Mouse (Mus musculus) kidney, embryonic 15.5 days (tissue): ENCODE measurements at regions not wholly inside any gene's neighbourhood (a gene's known extent, or its start where the extent isn't known, plus 50 kb on each side); places are given as distances from the start of the nearest gene placed in this dataset.

Experiments used
- ATAC-seq: fragments of 200-750 bp; cut with Nextera tagmentation; replicated peaks from 2 replicates; pipeline ENCODE4 v1.8.0; 2017; ENCODE audit warnings: moderate TSS enrichment; ENCODE audit not compliant: low FRiP score
- H3K27ac ChIP-seq: fragments of 300-500 bp; sonication (generic); 2 replicates; pipeline ENCODE4 v1.5.1; 2015; ENCODE audit warnings: mild to moderate bottlenecking, inconsistent platforms
- H3K27me3 ChIP-seq: fragments of 300-500 bp; sonication (generic); 2 replicates; pipeline ENCODE4 v1.6.1; 2015; ENCODE audit warnings: inconsistent platforms
- H3K36me3 ChIP-seq: fragments of 300-500 bp; sonication (generic); 2 replicates; pipeline ENCODE4 v1.6.1; 2015; ENCODE audit warnings: inconsistent platforms
- H3K4me1 ChIP-seq: fragments of 300-500 bp; sonication (generic); 2 replicates; pipeline ENCODE4 v1.6.1; 2015; ENCODE audit warnings: inconsistent platforms
- H3K4me2 ChIP-seq: fragments of 300-500 bp; sonication (generic); 2 replicates; pipeline ENCODE4 v1.6.1; 2015; ENCODE audit warnings: moderate library complexity, mild to moderate bottlenecking, inconsistent platforms
- H3K4me3 ChIP-seq: fragments of 300-500 bp; sonication (generic); replicated peaks from 2 replicates; pipeline ENCODE4 v1.5.1; 2015; ENCODE audit warnings: mild to moderate bottlenecking, inconsistent platforms
- H3K9ac ChIP-seq: fragments of 300-500 bp; sonication (generic); 2 replicates; pipeline ENCODE4 v1.6.1; 2015; ENCODE audit warnings: mild to moderate bottlenecking, inconsistent platforms
- H3K9me3 ChIP-seq: fragments of 300-500 bp; sonication (generic); replicated peaks from 2 replicates; pipeline ENCODE4 v1.6.1; 2016; ENCODE audit warnings: inconsistent platforms
- WGBS: fragments of 180-500 bp; shearing (Covaris S2); methylation state at CpG from one replicate; pipeline ENCODE4 v1.1.7; 2015; ENCODE audit warnings: mixed read lengths; 5-methylcytosine and 5-hydroxymethylcytosine counted together

GRCm38 (mm10) chr4:114665684-114666083 is 155.8 kb upstream of the Gm12830 start:
- Histone ChIP-seq H3K4me1 (peaks cover 23% of the 10 kb centered on the region), H3K4me2 (peak overlapping the region; percentile 57), H3K4me3 (peak overlapping the region; percentile 32), H3K9me3 (no peaks in the 10 kb centered on the region), H3K27me3 (peaks cover 62% of the 10 kb centered on the region), H3K36me3 (no peaks in the 10 kb centered on the region), H3K27ac (no peak overlapping the region), H3K9ac (no peak overlapping the region)
- peak; percentile 78 for ATAC-seq
- 2% methylated on average over 14 of the region's 14 CpGs for WGBS

- Histone ChIP-seq H3K4me1 (peaks cover 28% of the 10 kb centered on the region), H3K36me3 (no peaks in the 10 kb centered on the region), H3K4me2 (peak overlapping the region; percentile 57), H3K27me3 (peaks cover 65% of the 10 kb centered on the region), H3K27ac (no peak overlapping the region), H3K4me3 (peak overlapping the region; percentile 32), H3K9me3 (no peaks in the 10 kb centered on the region), H3K9ac (0 out of 2 replicates have a peak overlapping the region, but pooled peaks have one; percentile 8)
- peak; percentile 17 for ATAC-seq
- WGBS = 8% methylated on average over 41 of the region's 41 CpGs
Observed at GRCm38 (mm10) chr4:114666238-114666978, 155.1 kb upstream of the Gm12830 start.

GRCm38 (mm10) chr4:114666979-114667328 is 154.6 kb upstream of the Gm12830 start:
- peaks cover 67% of the 10 kb centered on the region for H3K27me3 ChIP-seq
- H3K4me2 ChIP-seq = peak overlapping the region; percentile 57
- H3K36me3 ChIP-seq = no peaks in the 10 kb centered on the region
- H3K4me3 ChIP-seq = peak overlapping the region; percentile 32
- H3K9me3 ChIP-seq = no peaks in the 10 kb centered on the region
- WGBS = 12% methylated on average over 13 of the region's 13 CpGs
- 0 out of 2 replicates have a peak overlapping the region, but pooled peaks have one; percentile 8 for H3K9ac ChIP-seq
- no peak overlapping the region for H3K27ac ChIP-seq
- ATAC-seq = peak; percentile 49
- peaks cover 32% of the 10 kb centered on the region for H3K4me1 ChIP-seq

GRCm38 (mm10) chr4:114672096-114672720 is 149.3 kb upstream of the Gm12830 start:
- ATAC-seq = peak; percentile 33; the same call in 1 of the 2 replicates
- no peak overlapping the region for H3K4me2 ChIP-seq
- H3K4me3 ChIP-seq = no peak overlapping the region
- H3K9me3 ChIP-seq = no peaks in the 10 kb centered on the region
- 52% methylated on average over 5 of the region's 5 CpGs for whole genome bisulfite sequencing
- peak overlapping the region; percentile 41 for H3K27ac ChIP-seq
- H3K36me3 ChIP-seq = no peaks in the 10 kb centered on the region
- peaks cover 33% of the 10 kb centered on the region for H3K4me1 ChIP-seq
- peaks cover 31% of the 10 kb centered on the region for H3K27me3 ChIP-seq
- no peak overlapping the region for H3K9ac ChIP-seq

- Histone ChIP-seq H3K36me3 (no peaks in the 10 kb centered on the region), H3K9ac (no peak overlapping the region), H3K4me2 (no peak overlapping the region), H3K27ac (peak overlapping the region; percentile 68), H3K4me1 (peaks cover 48% of the 10 kb centered on the region), H3K9me3 (no peaks in the 10 kb centered on the region), H3K27me3 (peaks cover 8% of the 10 kb centered on the region), H3K4me3 (no peak overlapping the region)
- WGBS = 38% methylated on average over 13 of the region's 13 CpGs
- peak; percentile 47 for ATAC-seq
Observed at GRCm38 (mm10) chr4:114676908-114677898, 144.3 kb upstream of the Gm12830 start.

- H3K36me3 ChIP-seq = no peaks in the 10 kb centered on the region
- H3K4me2 ChIP-seq = no peak overlapping the region
- no peak overlapping the region for H3K4me3 ChIP-seq
- peak overlapping the region; percentile 68 for H3K27ac ChIP-seq
- no peak overlapping the region for H3K9ac ChIP-seq
- WGBS = 49% methylated on average over 8 of the region's 8 CpGs
- H3K9me3 ChIP-seq = no peaks in the 10 kb centered on the region
- peak; percentile 26; the same call in 1 of the 2 replicates for ATAC-seq
- H3K4me1 ChIP-seq = peaks cover 50% of the 10 kb centered on the region
- peaks cover 14% of the 10 kb centered on the region for H3K27me3 ChIP-seq
Observed at GRCm38 (mm10) chr4:114678053-114678941, 143.2 kb upstream of the Gm12830 start.

- Histone ChIP-seq H3K4me2 (peak overlapping the region; percentile 14; the same call in 1 of the 2 replicates), H3K9ac (no peak overlapping the region), H3K36me3 (no peaks in the 10 kb centered on the region), H3K9me3 (no peaks in the 10 kb centered on the region), H3K4me3 (no peak overlapping the region), H3K4me1 (peaks cover 65% of the 10 kb centered on the region), H3K27me3 (peaks cover 24% of the 10 kb centered on the region), H3K27ac (peak overlapping the region; percentile 69)
- ATAC-seq = peak; percentile 73
- 22% methylated on average over 6 of the region's 6 CpGs for WGBS
Observed at GRCm38 (mm10) chr4:114680360-114680759, 141.2 kb upstream of the Gm12830 start.

GRCm38 (mm10) chr4:114682955-114683354 is 138.6 kb upstream of the Gm12830 start:
- Histone ChIP-seq H3K9me3 (no peaks in the 10 kb centered on the region), H3K4me1 (peaks cover 76% of the 10 kb centered on the region), H3K27ac (peak overlapping the region; percentile 65), H3K27me3 (peaks cover 35% of the 10 kb centered on the region), H3K9ac (no peak overlapping the region), H3K36me3 (no peaks in the 10 kb centered on the region), H3K4me2 (no peak overlapping the region), H3K4me3 (no peak overlapping the region)
- ATAC-seq = peak; percentile 68
- WGBS = 27% methylated on average over 7 of the region's 7 CpGs

GRCm38 (mm10) chr4:114683696-114684095 is 137.8 kb upstream of the Gm12830 start:
- H3K27ac ChIP-seq = peak overlapping the region; percentile 65

GRCm38 (mm10) chr4:114684844-114685382 is 136.6 kb upstream of the Gm12830 start:
- Histone ChIP-seq H3K36me3 (no peaks in the 10 kb centered on the region), H3K9me3 (no peaks in the 10 kb centered on the region), H3K4me3 (no peak overlapping the region), H3K4me1 (peaks cover 78% of the 10 kb centered on the region), H3K4me2 (no peak overlapping the region), H3K9ac (no peak overlapping the region), H3K27ac (no peak overlapping the region), H3K27me3 (peaks cover 43% of the 10 kb centered on the region)
- no peak for ATAC-seq
- 73% methylated on average over 7 of the region's 7 CpGs for WGBS

More at GRCm38 (mm10) chr4:114683696-114684095, 137.8 kb upstream of the Gm12830 start:
- WGBS = 63% methylated on average over 5 of the region's 5 CpGs
- Histone ChIP-seq H3K27me3 (peaks cover 35% of the 10 kb centered on the region), H3K4me1 (peaks cover 76% of the 10 kb centered on the region), H3K9me3 (no peaks in the 10 kb centered on the region), H3K4me2 (no peak overlapping the region), H3K36me3 (no peaks in the 10 kb centered on the region), H3K9ac (no peak overlapping the region), H3K4me3 (no peak overlapping the region)
- ATAC-seq = no peak

- no peaks in the 10 kb centered on the region for H3K9me3 ChIP-seq
- H3K4me2 ChIP-seq = peak overlapping the region; percentile 45
- H3K4me1 ChIP-seq = peaks cover 73% of the 10 kb centered on the region
- peaks cover 41% of the 10 kb centered on the region for H3K27me3 ChIP-seq
- peak; percentile 68 for ATAC-seq
- H3K27ac ChIP-seq = no peak overlapping the region
- WGBS = 13% methylated on average over 11 of the region's 11 CpGs
- no peak overlapping the region for H3K9ac ChIP-seq
- no peaks in the 10 kb centered on the region for H3K36me3 ChIP-seq
- no peak overlapping the region for H3K4me3 ChIP-seq
Observed at GRCm38 (mm10) chr4:114685454-114685853, 136.1 kb upstream of the Gm12830 start.
